Mouse (Mus musculus): ENCODE results near the gene Fam129a. TPM values are rescaled to one million over a fixed set of nuclear protein-coding genes. Genes with fewer than 3 reads are reported as not detected.

Gene Fam129a
- total and polyA plus RNA-seq, 3 experiments = 27.8 to 48.3 (median 37.0) TPM

GRCm38 (mm10) chr1:151661684-151662439, 90.9 kb downstream of the Fam129a start:
- TF ChIP-seq NELFE (IDR thresholded peaks at IDR 0.05; ENCODE audit: low read depth, low read length) (peak; percentile 31; the same call in 1 of the 2 replicates), EP300 (IDR thresholded peaks at IDR 0.05; ENCODE audit: low read length) (peak; percentile 39), TCF12 (IDR thresholded peaks at IDR 0.05; ENCODE audit: low read depth, low read length) (0 out of 2 replicates have a peak, but pooled peaks have one; percentile 50), HCFC1 (IDR thresholded peaks at IDR 0.05; ENCODE audit: low read depth, low read length) (peak; percentile 27; the same call in 1 of the 2 replicates), SIN3A (IDR thresholded peaks at IDR 0.05; ENCODE audit: low read length) (0 out of 2 replicates have a peak, but pooled peaks have one; percentile 17), ZMIZ1 (IDR thresholded peaks at IDR 0.05; ENCODE audit: low read depth, low read length) (no peak), POLR2AphosphoS2 (IDR thresholded peaks at IDR 0.05; ENCODE audit: low read depth, low read length) (no peak), JUN (IDR thresholded peaks at IDR 0.05; ENCODE audit: insufficient read depth, low read depth, low read length) (no peak), CHD2 (IDR thresholded peaks at IDR 0.05; ENCODE audit: low read length) (0 out of 2 replicates have a peak, but pooled peaks have one; percentile 21), MYC (IDR thresholded peaks at IDR 0.05; ENCODE audit: low read depth, low read length) (no peak), NRF1 (IDR thresholded peaks at IDR 0.05; ENCODE audit: low read depth, low read length) (no peak), MEF2A (IDR thresholded peaks at IDR 0.05; ENCODE audit: borderline replicate concordance, low read depth, low read length) (no peak), GABPA (IDR thresholded peaks at IDR 0.05; ENCODE audit: insufficient replicate concordance, low read depth, low read length) (no peak), ELF1 (IDR thresholded peaks at IDR 0.05; ENCODE audit: low read depth, low read length) (no peak), CTCF (conservative IDR thresholded peaks at IDR 0.05 in 1 of 2, IDR thresholded peaks at IDR 0.05 in 1 of 2; ENCODE audit: low read depth in 2 of 2, low read length in 2 of 2) (no peak), TBP (conservative IDR thresholded peaks at IDR 0.05; ENCODE audit: low read depth, low read length) (0 out of 2 replicates have a peak, but pooled peaks have one; percentile 22), E2F4 (IDR thresholded peaks at IDR 0.05; ENCODE audit: insufficient replicate concordance, low read depth, low read length) (no peak), IRF4 (IDR thresholded peaks at IDR 0.05; ENCODE audit: low read depth, low read length) (peak; percentile 61), USF1 (IDR thresholded peaks at IDR 0.05; ENCODE audit: low read depth, low read length) (no peak), MAX (IDR thresholded peaks at IDR 0.05; ENCODE audit: low read length) (peak; percentile 62), MXI1 (IDR thresholded peaks at IDR 0.05; ENCODE audit: low read depth, low read length) (no peak), KAT2A (IDR thresholded peaks at IDR 0.05; ENCODE audit: insufficient replicate concordance, low read length) (0 out of 2 replicates have a peak, but pooled peaks have one; percentile 28), CHD1 (IDR thresholded peaks at IDR 0.05; ENCODE audit: low read depth, low read length) (0 out of 2 replicates have a peak, but pooled peaks have one; percentile 51), MAZ (IDR thresholded peaks at IDR 0.05; ENCODE audit: low read depth, low read length) (no peak), POLR2A (IDR thresholded peaks at IDR 0.05; ENCODE audit: low read depth, low read length) (no peak)
- Histone ChIP-seq H3K79me2 (replicated peaks; ENCODE audit: control insufficient read depth, extremely low read depth, insufficient read depth, poor library complexity, severe bottlenecking) (no peaks in the 10 kb centered on the region; the same call in 1 of the 2 replicates), H3K36me3 (replicated peaks in 1 of 2; ENCODE audit: control insufficient read depth in 1 of 2, insufficient read depth in 1 of 2, low read length in 1 of 2) (peaks cover 6 to 35% of the 10 kb centered on the region in 2 experiments), H3K9me3 (replicated peaks; ENCODE audit: low read length) (no peaks in the 10 kb centered on the region), H3K4me1 (ENCODE audit: control insufficient read depth in 1 of 2, insufficient read depth in 2 of 2) (peaks cover 27 to 52% of the 10 kb centered on the region in 2 experiments), H3K9ac (ENCODE audit: insufficient read depth, low read depth) (no peak overlapping the region), H3K4me2 (ENCODE audit: insufficient read depth, low read depth, poor library complexity, severe bottlenecking) (no peak overlapping the region), H3K4me3 (replicated peaks in 1 of 3; ENCODE audit: low read depth in 2 of 3, low read length in 2 of 3, poor library complexity in 1 of 3) (no peak overlapping the region), H3K27me3 (replicated peaks) (no peaks in the 10 kb centered on the region), H3K27ac (ENCODE audit: insufficient read depth, low read depth) (peak overlapping the region; percentile 19)
- DNase-seq (ENCODE audit: extremely low read depth) = peak; percentile 50
- dilution Hi-C loops (cut with MboI; ENCODE audit: extremely low pct_ligation_motif_present, extremely low pct_unique_long_range_greater_than_20kb, low sequenced_read_pairs) (no loop called here), in situ Hi-C loops (cut with MboI; ENCODE audit: low pct_ligation_motif_present, low pct_unique_long_range_greater_than_20kb, low sequenced_read_pairs) (no loop called here)

All from CH12.LX (cell line).